Mouse (Mus musculus) embryo, embryonic 11 days (tissue): ENCODE measurements around the gene Magix.

Experiments
- DNase-seq: peaks from one replicate; pipeline ENCODE4 v3.0.0-alpha.2; 2015

Magix gene

GRCm38 (mm10) chrX:7673578-7674281 is 7.3 kb downstream of the Magix start:
- DNase-seq = peak; percentile 34

GRCm38 (mm10) chrX:7672739-7673138 is 8.3 kb downstream of the Magix start:
- DNase-seq = no peak

- peak; percentile 43 for DNase-seq
Measured at GRCm38 (mm10) chrX:7670921-7671623, 10.0 kb downstream of the Magix start, which contains the start of gene Plp2. Gene Plp2 (minus strand): TSS chrX:7671390.

GRCm38 (mm10) chrX:7670390-7670881 is 10.6 kb downstream of the Magix start:
- DNase-seq = peak; percentile 60

GRCm38 (mm10) chrX:7665739-7666502 is 15.1 kb downstream of the Magix start:
- no peak for DNase-seq

GRCm38 (mm10) chrX:7664791-7665190 is 16.3 kb downstream of the Magix start:
- DNase-seq = no peak

- no peak for DNase-seq
Measured at GRCm38 (mm10) chrX:7662936-7663335, 18.1 kb downstream of the Magix start.

GRCm38 (mm10) chrX:7661086-7661485 is 20.0 kb downstream of the Magix start:
- no peak for DNase-seq

- DNase-seq = no peak
Measured at GRCm38 (mm10) chrX:7658785-7659589, 22.1 kb downstream of the Magix start.

GRCm38 (mm10) chrX:7658031-7658784 is 22.8 kb downstream of the Magix start:
- peak; percentile 68 for DNase-seq

- DNase-seq = peak; percentile 39
Measured at GRCm38 (mm10) chrX:7657221-7657639, 23.8 kb downstream of the Magix start, which contains the start of gene Prickle3. Gene Prickle3 (plus strand): TSS chrX:7657260.

- peak; percentile 85 for DNase-seq
Measured at GRCm38 (mm10) chrX:7648671-7649304, 32.3 kb downstream of the Magix start.

- DNase-seq = peak; percentile 76
Measured at GRCm38 (mm10) chrX:7645349-7645748, 35.7 kb downstream of the Magix start.

- no peak for DNase-seq
Measured at GRCm38 (mm10) chrX:7640785-7641184, 40.3 kb downstream of the Magix start.

- no peak for DNase-seq
Measured at GRCm38 (mm10) chrX:7639536-7640325, 41.3 kb downstream of the Magix start.

GRCm38 (mm10) chrX:7638401-7639091 is 42.5 kb downstream of the Magix start, which contains the start of gene Syp:
Gene Syp (plus strand): TSS chrX:7638471.
- peak; percentile 83 for DNase-seq

- DNase-seq = no peak
Measured at GRCm38 (mm10) chrX:7635101-7635500, 46.0 kb downstream of the Magix start.

- DNase-seq = no peak
Measured at GRCm38 (mm10) chrX:7632560-7632959, 48.5 kb downstream of the Magix start.
